Mouse (Mus musculus): ENCODE data around the gene Lcat. TPM values are rescaled to one million over a fixed set of nuclear protein-coding genes. Genes with fewer than 3 reads are reported as not detected.

Gene Lcat
- polyA plus RNA-seq, 1 experiment from 2014 or later, result 32.1 TPM

DNA sequence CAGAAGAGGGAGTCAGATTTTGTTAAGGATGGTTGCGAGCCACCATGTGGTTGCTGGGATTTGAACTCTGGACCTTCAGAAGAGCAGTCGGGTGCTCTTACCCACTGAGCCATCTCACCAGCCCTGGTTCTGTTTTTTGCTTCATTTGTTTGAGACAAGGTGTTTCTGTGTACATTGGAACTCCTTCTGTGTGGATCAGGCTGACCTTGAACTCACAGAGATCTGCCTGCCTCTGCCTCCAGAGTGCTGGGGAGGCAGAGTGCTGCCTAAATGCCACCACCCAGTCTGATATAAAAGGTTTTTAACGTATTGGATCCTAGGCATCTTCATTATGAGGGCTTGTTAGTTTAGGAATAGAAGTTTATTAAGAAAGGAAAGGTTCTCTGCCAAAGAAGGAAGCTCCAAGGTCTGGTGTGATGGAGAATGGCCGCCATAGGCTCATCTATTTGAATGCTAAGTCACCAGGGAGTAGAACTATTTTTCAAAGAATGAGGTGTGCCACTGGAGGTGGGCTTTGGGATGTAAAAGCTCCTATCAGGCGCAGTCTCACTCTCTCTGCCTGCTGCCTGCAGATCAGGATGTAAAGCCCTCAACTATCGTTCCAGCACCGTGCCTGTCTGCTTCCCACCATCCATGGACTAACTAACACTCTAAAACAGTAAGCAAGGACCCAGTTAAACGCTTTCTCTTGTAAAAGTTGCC, 28.0 kb upstream of the Lcat start:
- no peaks in the 10 kb centered on the region for H3K36me3 ChIP-seq (ENCODE audit: control insufficient read depth, insufficient read depth, low read length)
- H3K27me3 ChIP-seq (replicated peaks; ENCODE audit: control insufficient read depth, insufficient read depth, low read length), result no peaks in the 10 kb centered on the region
- H3K4me3 ChIP-seq (ENCODE audit: low read depth, low read length), result no peak overlapping the region
- no peak overlapping the region for H3K9ac ChIP-seq (ENCODE audit: low read depth, low read length)
- DNase-seq (ENCODE audit: low spot score) (no peak), ATAC-seq (replicated peaks; ENCODE audit: low FRiP score) (no peak)
- H3K9me3 ChIP-seq (ENCODE audit: control insufficient read depth, low read length), result no peaks in the 10 kb centered on the region
- 79% methylated on average over 8 of the region's 8 CpGs for WGBS
- H3K4me2 ChIP-seq, result no peak overlapping the region
- H3K27ac ChIP-seq (ENCODE audit: low read depth, low read length), result no peak overlapping the region
- H3K4me1 ChIP-seq (replicated peaks; ENCODE audit: control insufficient read depth, insufficient read depth, low read length), result peaks cover 7% of the 10 kb centered on the region

- Histone ChIP-seq H3K27ac (ENCODE audit: low read depth, low read length) (no peak overlapping the region), H3K9ac (ENCODE audit: low read depth, low read length) (no peak overlapping the region), H3K9me3 (ENCODE audit: control insufficient read depth, low read length) (no peaks in the 10 kb centered on the region), H3K27me3 (replicated peaks; ENCODE audit: control insufficient read depth, insufficient read depth, low read length) (no peaks in the 10 kb centered on the region), H3K36me3 (ENCODE audit: control insufficient read depth, insufficient read depth, low read length) (no peaks in the 10 kb centered on the region), H3K4me3 (ENCODE audit: low read depth, low read length) (no peak overlapping the region), H3K4me1 (replicated peaks; ENCODE audit: control insufficient read depth, insufficient read depth, low read length) (peaks cover 15% of the 10 kb centered on the region), H3K4me2 (no peak overlapping the region)
- ATAC-seq (replicated peaks; ENCODE audit: low FRiP score) (no peak), DNase-seq (ENCODE audit: low spot score) (no peak)
- 87% methylated on average over 1 of the region's 1 CpGs for WGBS
Observed at GRCm38 (mm10) chr8:105969367-105969766, 26.2 kb upstream of the Lcat start.

DNA sequence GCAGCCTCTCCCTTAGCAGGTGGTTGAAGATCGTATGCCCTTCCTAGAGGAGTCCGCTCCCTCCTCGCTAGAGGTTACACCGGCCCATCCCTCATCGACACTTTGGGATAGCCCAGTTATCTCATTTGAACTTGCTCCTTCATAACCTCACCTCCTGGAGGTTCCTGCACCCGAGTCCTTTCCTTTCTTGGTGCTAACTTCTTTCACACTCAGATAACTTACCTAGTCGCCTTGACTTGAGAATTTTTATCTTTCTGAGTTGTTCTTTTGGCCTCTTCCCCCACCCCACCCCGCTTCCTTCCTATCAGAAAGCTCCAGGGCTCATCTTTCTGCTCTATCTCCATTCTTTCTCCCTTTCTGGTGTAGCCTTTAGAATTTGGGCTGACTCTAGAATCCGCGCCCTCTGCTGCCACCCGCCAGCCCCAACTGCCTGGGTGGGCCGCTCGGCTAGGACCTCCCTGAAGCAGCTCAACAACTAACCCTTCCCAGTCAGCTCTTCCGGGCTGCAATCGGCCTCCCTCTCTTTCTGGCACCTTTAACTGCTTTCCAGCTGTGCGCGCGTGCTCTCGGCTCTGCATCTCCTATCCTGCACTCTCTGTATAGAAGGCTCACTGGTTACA, 23.6 kb upstream of the Lcat start:
- H3K4me3 ChIP-seq (ENCODE audit: low read depth, low read length), result peak overlapping the region; percentile 89
- peak overlapping the region; percentile 95 for H3K27ac ChIP-seq (ENCODE audit: low read depth, low read length)
- peak overlapping the region; percentile 90 for H3K9ac ChIP-seq (ENCODE audit: low read depth, low read length)
- peak; percentile 79 for DNase-seq (ENCODE audit: low spot score)
- 4% methylated on average over 19 of the region's 19 CpGs for WGBS
- H3K36me3 ChIP-seq (ENCODE audit: control insufficient read depth, insufficient read depth, low read length), result no peaks in the 10 kb centered on the region
- peak; percentile 78 for ATAC-seq (replicated peaks; ENCODE audit: low FRiP score)
- peaks cover 26% of the 10 kb centered on the region for H3K4me1 ChIP-seq (replicated peaks; ENCODE audit: control insufficient read depth, insufficient read depth, low read length)
- H3K9me3 ChIP-seq (ENCODE audit: control insufficient read depth, low read length), result no peaks in the 10 kb centered on the region
- no peaks in the 10 kb centered on the region for H3K27me3 ChIP-seq (replicated peaks; ENCODE audit: control insufficient read depth, insufficient read depth, low read length)
- peak overlapping the region; percentile 93 for H3K4me2 ChIP-seq

DNA sequence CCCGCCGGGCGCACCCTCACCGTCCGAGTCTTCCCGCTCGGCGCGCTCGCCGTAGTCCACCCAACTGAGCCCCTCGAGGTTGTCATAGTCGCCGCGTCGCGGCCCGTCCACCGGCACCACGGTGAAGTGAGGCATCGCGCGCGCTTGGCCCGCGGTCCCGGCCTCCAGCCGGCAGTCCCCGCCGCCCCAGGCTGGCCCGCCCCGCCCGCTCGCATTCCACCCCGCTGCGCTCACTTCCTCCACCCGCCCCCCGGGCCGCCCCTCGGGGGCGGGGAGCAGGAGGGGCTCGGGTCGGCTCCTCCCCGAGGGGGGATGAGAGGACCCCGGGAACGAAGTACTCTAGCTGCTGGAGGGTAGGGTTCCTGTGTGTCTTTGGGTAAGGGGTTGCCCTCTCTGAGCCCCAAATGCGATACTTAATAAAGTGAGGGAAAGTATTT, 22.7 kb upstream of the Lcat start, which contains the start of gene Slc12a4:
Slc12a4 (minus strand) TSS at position 193 of the 437 bp plus-strand sequence.
- peak within 1 kb of the TSS; percentile 90 for H3K9ac ChIP-seq (ENCODE audit: low read depth, low read length)
- H3K4me2 ChIP-seq, result peak within 1 kb of the TSS; percentile 93
- H3K4me3 ChIP-seq (ENCODE audit: low read depth, low read length), result peak within 1 kb of the TSS; percentile 89
- H3K4me1 ChIP-seq (replicated peaks; ENCODE audit: control insufficient read depth, insufficient read depth, low read length), result peaks cover 35% of the 10 kb centered on the region
- peak within 1 kb of the TSS; percentile 95 for H3K27ac ChIP-seq (ENCODE audit: low read depth, low read length)
- ATAC-seq (replicated peaks; ENCODE audit: low FRiP score) (peak; percentile 82), DNase-seq (ENCODE audit: low spot score) (peak; percentile 87)
- no peaks in the 10 kb centered on the region for H3K9me3 ChIP-seq (ENCODE audit: control insufficient read depth, low read length)
- under 1% methylated on average over 47 of the region's 47 CpGs for WGBS
- no peaks in the 10 kb centered on the region for H3K36me3 ChIP-seq (ENCODE audit: control insufficient read depth, insufficient read depth, low read length)
- H3K27me3 ChIP-seq (replicated peaks; ENCODE audit: control insufficient read depth, insufficient read depth, low read length), result no peaks in the 10 kb centered on the region

DNA sequence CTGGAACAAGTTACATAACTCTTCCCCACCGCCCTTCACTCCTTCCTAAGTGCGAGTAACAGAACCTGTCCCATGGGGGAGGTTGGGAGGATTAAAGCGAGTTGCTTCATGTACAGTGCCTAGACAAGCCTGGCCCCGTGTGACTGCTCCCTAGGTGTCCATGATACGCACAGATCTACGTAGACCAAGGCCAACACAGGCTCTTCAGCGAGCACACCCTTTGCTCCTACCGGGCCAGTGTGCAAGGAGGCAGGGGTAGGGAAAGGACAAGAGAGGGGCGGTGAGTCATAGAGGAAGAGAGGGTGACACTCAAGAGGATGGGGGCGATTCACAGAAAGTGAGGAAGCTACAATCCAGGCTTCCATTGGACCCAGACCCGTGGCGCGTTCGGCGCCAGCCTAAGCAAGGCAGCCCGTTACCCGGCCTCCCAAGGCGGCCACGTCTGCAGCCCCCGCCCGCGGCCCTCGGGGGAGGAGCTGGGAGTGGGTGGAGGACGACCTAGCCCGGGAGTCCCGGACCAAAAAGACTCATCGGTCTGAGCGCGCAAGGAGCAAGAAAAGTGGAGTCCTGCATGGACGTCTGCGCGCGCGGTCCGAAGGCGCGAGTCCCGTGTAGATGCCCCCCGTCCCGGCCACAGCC, 22.2 kb upstream of the Lcat start:
- WGBS, result under 1% methylated on average over 40 of the region's 40 CpGs
- DNase-seq (ENCODE audit: low spot score), result peak; percentile 66

GRCm38 (mm10) chr8:105964506-105965265, 21.5 kb upstream of the Lcat start:
- Histone ChIP-seq H3K4me3 (ENCODE audit: low read depth, low read length) (peak overlapping the region; percentile 89), H3K4me2 (peak overlapping the region; percentile 93), H3K36me3 (ENCODE audit: control insufficient read depth, insufficient read depth, low read length) (peaks cover 5% of the 10 kb centered on the region; the same call in 1 of the 2 replicates), H3K27me3 (replicated peaks; ENCODE audit: control insufficient read depth, insufficient read depth, low read length) (no peaks in the 10 kb centered on the region), H3K4me1 (replicated peaks; ENCODE audit: control insufficient read depth, insufficient read depth, low read length) (peaks cover 37% of the 10 kb centered on the region), H3K9ac (ENCODE audit: low read depth, low read length) (peak overlapping the region; percentile 90), H3K9me3 (ENCODE audit: control insufficient read depth, low read length) (no peaks in the 10 kb centered on the region), H3K27ac (ENCODE audit: low read depth, low read length) (peak overlapping the region; percentile 95; the same call in 1 of the 2 replicates)
- 60% methylated on average over 12 of the region's 12 CpGs for WGBS
- no peak for DNase-seq (ENCODE audit: low spot score)
- no peak for ATAC-seq (replicated peaks; ENCODE audit: low FRiP score)

More for the DNA sequence above, 22.2 kb upstream of the Lcat start:
- Histone ChIP-seq H3K9ac (ENCODE audit: low read depth, low read length) (peak overlapping the region; percentile 90), H3K9me3 (ENCODE audit: control insufficient read depth, low read length) (no peaks in the 10 kb centered on the region), H3K36me3 (ENCODE audit: control insufficient read depth, insufficient read depth, low read length) (peaks cover 1% of the 10 kb centered on the region; the same call in 1 of the 2 replicates), H3K4me2 (peak overlapping the region; percentile 93), H3K27me3 (replicated peaks; ENCODE audit: control insufficient read depth, insufficient read depth, low read length) (no peaks in the 10 kb centered on the region), H3K4me1 (replicated peaks; ENCODE audit: control insufficient read depth, insufficient read depth, low read length) (peaks cover 37% of the 10 kb centered on the region), H3K4me3 (ENCODE audit: low read depth, low read length) (peak overlapping the region; percentile 89), H3K27ac (ENCODE audit: low read depth, low read length) (peak overlapping the region; percentile 95)
- ATAC-seq (replicated peaks; ENCODE audit: low FRiP score), result peak; percentile 61

- peak; percentile 33; the same call in 1 of the 2 replicates for ATAC-seq (replicated peaks; ENCODE audit: low FRiP score)
- DNase-seq (ENCODE audit: low spot score), result no peak
- no peak overlapping the region for H3K27ac ChIP-seq (ENCODE audit: low read depth, low read length)
Observed at GRCm38 (mm10) chr8:105961536-105961935, 18.4 kb upstream of the Lcat start.

GRCm38 (mm10) chr8:105961101-105961500, 17.9 kb upstream of the Lcat start:
- H3K27me3 ChIP-seq (replicated peaks; ENCODE audit: control insufficient read depth, insufficient read depth, low read length), result no peaks in the 10 kb centered on the region
- H3K36me3 ChIP-seq (ENCODE audit: control insufficient read depth, insufficient read depth, low read length), result peaks cover 19% of the 10 kb centered on the region
- H3K9ac ChIP-seq (ENCODE audit: low read depth, low read length), result no peak overlapping the region
- no peaks in the 10 kb centered on the region for H3K9me3 ChIP-seq (ENCODE audit: control insufficient read depth, low read length)
- 59% methylated on average over 14 of the region's 14 CpGs for WGBS
- no peak for ATAC-seq (replicated peaks; ENCODE audit: low FRiP score)
- H3K4me1 ChIP-seq (replicated peaks; ENCODE audit: control insufficient read depth, insufficient read depth, low read length), result peaks cover 30% of the 10 kb centered on the region
- DNase-seq (ENCODE audit: low spot score), result no peak
- H3K27ac ChIP-seq (ENCODE audit: low read depth, low read length), result no peak overlapping the region
- H3K4me2 ChIP-seq, result peak overlapping the region; percentile 44
- H3K4me3 ChIP-seq (ENCODE audit: low read depth, low read length), result no peak overlapping the region; the same call in 1 of the 2 replicates

More at GRCm38 (mm10) chr8:105961536-105961935, 18.4 kb upstream of the Lcat start:
- WGBS, result 45% methylated on average over 10 of the region's 10 CpGs
- no peaks in the 10 kb centered on the region for H3K27me3 ChIP-seq (replicated peaks; ENCODE audit: control insufficient read depth, insufficient read depth, low read length)
- peaks cover 19% of the 10 kb centered on the region for H3K36me3 ChIP-seq (ENCODE audit: control insufficient read depth, insufficient read depth, low read length)
- H3K4me2 ChIP-seq, result peak overlapping the region; percentile 44
- peaks cover 30% of the 10 kb centered on the region for H3K4me1 ChIP-seq (replicated peaks; ENCODE audit: control insufficient read depth, insufficient read depth, low read length)
- H3K4me3 ChIP-seq (ENCODE audit: low read depth, low read length), result no peak overlapping the region; the same call in 1 of the 2 replicates
- H3K9ac ChIP-seq (ENCODE audit: low read depth, low read length), result no peak overlapping the region; the same call in 1 of the 2 replicates
- H3K9me3 ChIP-seq (ENCODE audit: control insufficient read depth, low read length), result no peaks in the 10 kb centered on the region

Measured in liver, embryonic 11.5 days (tissue).